Mouse (Mus musculus): ENCODE measurements at regions not wholly inside any gene's neighbourhood (a gene's known extent, or its start where the extent isn't known, plus 50 kb on each side); places are given as distances from the start of the nearest gene placed in this dataset.

GRCm38 (mm10) chr6:112133522-112133921, 140.0 kb upstream of the Lmcd1 start:
- DNase-seq (ENCODE audit: low spot score): no peak

DNA sequence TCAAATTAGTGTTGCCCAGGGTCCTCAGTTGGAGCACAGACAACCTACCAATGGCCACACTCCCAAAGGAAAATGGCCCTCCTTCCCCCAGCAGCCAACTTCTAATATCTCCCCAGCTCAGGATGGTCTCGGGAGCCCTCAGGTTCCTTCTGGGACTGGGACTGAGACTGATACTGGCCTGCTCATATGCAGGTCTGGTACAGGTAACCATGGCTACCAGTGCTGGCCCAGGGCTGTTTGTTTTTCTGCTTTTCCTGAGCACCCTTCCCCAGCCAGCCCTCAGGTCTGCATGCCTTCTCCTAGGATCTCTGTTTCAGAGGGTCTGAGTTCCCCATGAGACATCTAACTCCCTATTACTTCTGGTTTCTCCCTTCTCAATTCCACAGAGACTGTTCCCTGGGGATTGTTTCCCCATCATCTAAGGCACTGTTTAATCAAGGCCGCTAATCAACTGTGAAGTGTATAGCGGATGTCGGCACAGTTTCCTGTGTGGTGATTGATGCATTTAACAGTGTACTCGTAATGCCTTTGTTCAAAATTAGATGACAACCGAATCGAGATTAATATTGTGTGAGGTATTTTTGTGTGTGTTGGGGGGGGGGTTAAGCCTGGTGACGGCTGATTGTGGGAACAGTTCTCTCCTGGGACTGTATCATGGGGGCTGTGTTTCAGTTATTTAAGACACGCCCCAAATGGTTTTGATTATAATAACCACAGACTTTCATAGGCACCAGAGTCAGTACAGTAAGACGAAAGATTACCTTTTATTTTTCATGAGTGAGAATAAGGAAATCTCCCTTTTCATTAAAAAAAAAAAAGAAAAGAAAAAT, 120.8 kb upstream of the Lmcd1 start:
- no peak for DNase-seq (ENCODE audit: low spot score)

DNA sequence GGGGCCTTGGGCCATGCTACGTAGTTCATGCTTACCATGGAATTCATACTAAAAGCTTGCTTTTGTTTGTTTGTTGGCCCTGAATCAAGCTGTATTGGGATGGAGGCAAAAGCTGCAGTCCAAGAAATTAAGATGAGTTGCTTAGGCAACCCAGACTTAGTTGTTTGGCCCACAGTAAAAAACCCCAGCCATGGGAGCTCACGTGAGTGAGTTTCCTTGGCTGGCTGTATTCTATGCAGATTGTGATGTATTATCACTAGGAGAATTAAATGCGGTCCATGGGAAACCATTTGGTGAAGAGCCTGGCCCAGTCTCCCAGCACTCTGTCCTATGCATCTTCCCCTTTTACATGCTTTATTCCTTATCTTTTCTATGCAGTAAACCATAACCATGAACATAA, 106.1 kb upstream of the Lmcd1 start:
- DNase-seq (ENCODE audit: low spot score): no peak

DNA sequence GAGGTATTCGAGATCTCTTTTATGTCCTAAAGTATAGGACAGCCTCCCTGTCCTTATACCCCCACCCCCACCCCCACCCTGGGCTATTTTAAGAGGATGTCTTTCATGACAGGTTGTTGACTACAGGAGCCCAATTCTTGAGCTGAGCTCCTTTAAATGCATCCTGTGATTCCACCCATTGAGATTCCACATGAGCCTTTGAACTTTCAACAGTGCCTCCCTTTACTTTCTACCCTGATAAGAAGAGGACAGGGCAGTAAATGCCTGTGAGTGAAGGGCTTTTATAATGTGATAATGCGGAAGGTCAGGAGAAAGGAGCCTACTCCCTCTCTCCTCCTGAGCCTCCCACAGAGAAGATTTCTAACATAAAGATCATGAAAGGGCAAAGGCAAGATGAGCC, 97.2 kb upstream of the Lmcd1 start:
- DNase-seq (ENCODE audit: low spot score): no peak

GRCm38 (mm10) chr6:112187636-112188035, 85.9 kb upstream of the Lmcd1 start:
- no peak for DNase-seq (ENCODE audit: low spot score)

DNA sequence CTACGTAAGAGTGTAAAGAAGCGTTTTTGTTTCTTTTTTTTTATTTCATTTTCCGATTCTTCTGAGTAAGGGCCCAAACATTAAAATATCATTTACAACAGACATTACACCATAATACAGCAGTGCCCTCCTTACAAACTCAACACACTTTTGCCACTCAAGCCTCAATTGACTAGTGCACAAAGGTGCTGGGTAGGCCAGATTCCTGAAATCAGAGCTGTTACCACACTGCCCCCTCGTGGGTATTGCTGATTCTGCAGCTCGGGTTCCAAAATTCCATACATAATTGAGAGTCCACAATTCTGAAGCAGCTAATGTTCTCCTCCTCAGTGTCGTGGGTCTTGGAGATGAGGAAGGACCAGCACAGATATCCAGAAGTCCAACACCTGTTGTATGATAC, 82.5 kb upstream of the Lmcd1 start:
- no peak for DNase-seq (ENCODE audit: low spot score)

DNA sequence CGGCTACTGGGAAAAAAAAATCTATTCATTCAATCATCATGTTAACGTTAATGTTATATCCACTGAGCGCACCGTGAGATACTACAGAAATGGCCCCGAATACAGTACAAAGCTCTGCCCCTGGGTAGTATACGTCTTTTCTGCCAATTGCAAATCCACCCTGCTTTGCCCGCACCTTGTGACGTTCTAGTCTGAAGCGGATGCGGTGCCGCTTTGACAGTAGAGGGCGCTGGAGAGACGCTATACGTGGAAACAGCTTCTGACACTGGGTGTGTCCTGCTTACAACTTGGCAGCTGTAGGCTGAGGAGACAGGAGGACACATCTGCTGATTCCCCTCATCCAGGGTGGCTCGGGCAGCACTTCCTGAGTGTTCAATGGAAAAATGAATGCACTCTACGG, 76.1 kb upstream of the Lmcd1 start:
- peak; percentile 56 for DNase-seq (ENCODE audit: low spot score)

- DNase-seq (ENCODE audit: low spot score): no peak
Observed at GRCm38 (mm10) chr6:112199241-112199640, 74.3 kb upstream of the Lmcd1 start.

DNA sequence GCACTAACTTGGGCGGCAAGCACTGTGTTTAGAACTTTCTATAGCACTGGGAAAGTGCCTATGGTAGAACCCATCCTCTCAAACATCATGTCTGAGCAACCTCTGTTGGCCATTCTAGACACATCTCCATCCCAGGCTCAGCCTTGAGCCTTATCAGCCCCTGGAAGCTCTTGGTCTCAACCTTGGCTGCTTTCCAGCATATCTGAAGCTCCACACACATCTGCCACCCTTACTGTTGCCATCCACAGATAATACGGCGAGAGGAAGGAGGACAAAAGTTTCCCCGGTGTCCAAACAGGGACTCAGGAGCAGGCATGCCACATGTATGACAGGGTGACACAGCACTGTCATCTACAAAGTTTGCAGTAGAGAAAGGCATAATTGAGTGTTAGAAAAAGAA, 71.4 kb upstream of the Lmcd1 start:
- DNase-seq (ENCODE audit: low spot score): no peak

- no peak for DNase-seq (ENCODE audit: low spot score)
Observed at GRCm38 (mm10) chr6:112203321-112203720, 70.2 kb upstream of the Lmcd1 start.

GRCm38 (mm10) chr6:112204956-112205355, 68.6 kb upstream of the Lmcd1 start:
- DNase-seq (ENCODE audit: low spot score): no peak

DNA sequence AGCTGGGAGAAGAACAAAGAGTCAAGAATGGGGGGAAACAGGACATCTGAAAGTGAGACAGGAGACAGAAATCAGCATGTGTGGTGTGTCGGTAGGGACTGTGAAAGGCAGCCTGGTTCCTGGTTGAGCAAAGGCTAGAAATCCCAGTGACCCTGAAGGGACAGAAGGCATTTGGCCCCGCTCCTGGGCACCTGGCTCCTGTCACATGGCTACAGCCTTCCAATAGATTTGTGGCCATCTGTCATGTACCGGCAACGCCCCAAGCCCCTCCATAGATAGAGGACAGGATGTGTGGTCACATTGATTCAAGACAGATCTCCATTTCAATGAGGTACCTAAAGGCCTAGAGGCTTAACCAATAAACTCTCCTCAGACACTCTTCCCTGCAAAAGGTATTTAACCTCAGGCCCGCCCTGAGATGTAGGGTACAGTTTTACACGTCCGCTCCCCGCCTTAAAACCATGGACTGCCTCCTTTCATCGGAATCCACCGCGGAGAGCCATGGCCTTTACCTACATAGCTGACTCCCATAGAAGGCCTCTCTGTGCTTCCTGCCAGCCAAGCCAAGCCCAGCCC, 68.0 kb upstream of the Lmcd1 start:
- DNase-seq (ENCODE audit: low spot score): no peak

DNA sequence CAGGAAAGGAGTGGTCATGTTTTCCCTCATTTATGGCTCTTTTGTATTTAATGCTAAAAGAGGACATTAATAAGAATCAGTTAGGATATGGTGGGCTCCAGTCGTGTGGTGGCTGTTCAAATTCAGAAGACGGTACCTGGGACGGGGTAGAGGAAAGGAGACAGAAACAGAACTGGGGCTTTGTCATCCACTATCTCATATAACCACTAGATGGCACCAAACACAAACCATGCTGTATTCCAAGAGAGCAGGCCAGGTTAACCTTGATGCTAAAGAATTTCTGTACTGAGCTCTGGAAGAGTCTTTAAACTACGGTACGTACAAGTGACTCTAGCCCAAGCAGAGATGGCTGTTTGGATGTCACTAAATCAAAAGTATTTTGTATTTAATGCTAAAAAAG, 66.3 kb upstream of the Lmcd1 start:
- DNase-seq (ENCODE audit: low spot score): no peak

DNA sequence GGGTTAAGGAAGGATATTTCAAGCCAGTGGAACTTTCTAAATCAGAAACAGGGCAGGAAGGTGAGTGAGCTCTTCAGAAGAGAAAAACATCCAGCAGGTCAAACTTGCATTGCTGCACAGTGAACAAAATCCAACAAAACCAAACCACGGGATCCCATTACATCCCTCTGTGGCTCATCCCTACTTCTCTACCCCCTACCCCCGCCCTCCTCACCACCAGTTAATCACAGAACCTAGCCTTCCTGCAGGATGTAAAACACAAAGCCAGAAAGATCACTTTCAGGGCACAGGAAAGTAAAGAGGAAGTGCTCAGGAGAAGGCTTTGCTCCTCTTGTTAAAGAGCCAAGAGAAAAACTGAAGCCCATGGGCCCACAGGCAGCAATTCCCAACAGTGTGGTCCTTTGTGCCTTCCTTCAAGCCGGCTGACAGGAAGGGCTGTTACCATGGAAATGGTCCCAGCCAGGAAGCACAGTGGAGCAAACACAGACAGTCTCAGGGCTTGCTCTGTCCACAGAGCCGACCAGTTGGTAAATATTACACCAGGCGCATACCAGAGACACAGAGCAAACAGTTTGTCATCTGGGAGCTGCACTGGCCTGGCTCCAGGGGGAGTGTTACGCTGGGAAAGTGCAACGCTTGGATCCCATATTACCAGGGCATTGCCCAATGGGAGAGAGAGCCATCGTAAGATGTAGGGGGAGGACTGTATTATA, 63.2 kb upstream of the Lmcd1 start:
- DNase-seq (ENCODE audit: low spot score): peak; percentile 38

DNA sequence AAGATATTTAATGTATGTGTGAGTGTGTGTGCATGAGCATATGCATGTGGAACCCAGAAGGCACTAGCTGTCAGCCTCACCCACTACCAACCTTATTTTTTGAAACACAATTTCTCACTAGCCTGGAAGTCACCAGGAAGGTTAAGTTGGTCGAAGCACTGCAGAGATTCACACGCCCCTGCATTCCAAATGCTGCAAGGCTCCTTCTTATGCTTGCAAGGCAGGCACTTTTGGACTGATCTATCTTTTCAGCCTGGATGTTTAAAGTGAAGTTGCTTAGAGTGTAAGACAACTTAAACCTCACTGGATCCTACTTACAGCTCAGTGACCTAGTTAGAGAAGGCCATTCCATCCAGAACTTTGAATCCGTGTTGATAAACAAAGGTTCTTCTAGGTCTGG, 56.7 kb upstream of the Lmcd1 start:
- DNase-seq (ENCODE audit: low spot score): no peak

DNA sequence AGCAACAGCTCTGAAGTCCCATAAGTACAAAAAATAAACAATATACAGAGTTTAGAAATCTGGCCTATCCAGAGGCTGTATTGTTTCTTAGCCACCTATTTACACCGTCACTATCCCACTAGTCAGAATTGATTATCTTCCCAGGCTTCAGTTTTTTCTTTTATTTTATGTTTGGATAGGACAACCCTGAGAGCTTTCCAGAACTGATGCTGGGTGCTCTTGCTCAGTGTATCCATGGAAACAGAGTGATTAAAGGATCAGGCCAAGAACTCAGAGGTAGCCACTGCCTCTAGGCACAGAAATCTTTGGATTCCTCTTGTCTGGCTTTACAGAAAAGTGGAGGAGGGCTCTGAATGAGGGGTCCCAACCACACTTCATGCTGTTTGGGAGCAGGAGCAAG, 55.3 kb upstream of the Lmcd1 start:
- DNase-seq (ENCODE audit: low spot score): no peak

DNA sequence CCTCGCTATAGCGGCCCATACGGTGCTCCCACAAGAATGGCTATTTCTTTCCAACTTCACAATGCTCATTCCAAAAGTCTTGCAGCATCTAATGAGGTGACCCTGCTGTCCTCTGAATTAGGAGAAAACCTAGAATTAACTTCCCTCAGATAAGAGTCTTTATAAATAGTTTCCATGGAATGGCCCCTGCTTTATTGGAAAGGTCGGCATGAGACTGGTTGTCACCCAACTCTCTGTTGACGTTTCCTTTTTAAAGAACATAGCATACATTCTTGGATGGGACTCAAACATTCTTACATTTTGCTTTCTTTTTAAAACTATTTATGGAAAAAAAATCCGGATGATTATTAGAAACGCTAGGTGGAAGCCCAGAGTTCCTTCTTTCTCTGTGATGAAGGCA, 53.9 kb upstream of the Lmcd1 start:
- DNase-seq (ENCODE audit: low spot score): no peak

DNA sequence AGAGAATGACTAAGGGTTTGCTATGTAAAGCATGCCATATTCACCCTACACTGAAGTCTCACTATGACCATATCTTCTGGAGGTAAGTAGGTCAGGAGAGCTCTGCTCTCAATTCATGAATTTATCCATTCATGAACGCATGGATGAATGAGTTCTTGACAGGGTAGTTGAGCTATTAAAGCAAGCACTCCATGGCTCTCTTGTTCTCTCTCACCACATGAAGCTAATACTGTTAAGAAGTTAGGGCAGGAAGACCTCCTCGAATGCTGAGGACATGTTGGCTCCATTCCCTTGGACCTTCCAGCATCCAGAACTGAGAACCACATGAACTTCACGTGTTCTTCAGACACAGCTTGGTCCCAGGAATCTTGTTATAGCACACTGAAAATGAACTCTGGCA, 53.4 kb upstream of the Lmcd1 start:
- no peak for DNase-seq (ENCODE audit: low spot score)

GRCm38 (mm10) chr6:112221373-112221772, 52.2 kb upstream of the Lmcd1 start:
- no peak for DNase-seq (ENCODE audit: low spot score)

DNA sequence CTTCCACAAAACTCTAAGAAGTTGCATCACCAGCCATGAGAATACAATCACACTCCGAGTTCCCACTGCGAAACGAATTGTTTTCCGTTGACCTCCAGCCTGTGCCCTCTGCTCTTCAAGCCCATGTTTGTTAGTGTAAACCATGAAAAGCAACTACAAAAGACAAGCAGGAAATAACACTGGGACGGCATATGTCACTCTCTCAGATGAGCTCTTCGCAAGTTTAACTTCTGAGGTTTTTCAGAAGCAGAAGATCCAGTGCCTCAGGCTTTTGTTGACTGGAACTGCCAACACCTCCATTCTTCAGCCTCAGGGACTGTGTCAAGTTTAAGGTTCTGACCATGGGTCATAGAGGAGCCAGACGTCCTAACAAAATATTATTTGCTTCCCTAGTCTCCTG, 50.2 kb upstream of the Lmcd1 start:
- no peak for DNase-seq (ENCODE audit: low spot score)
